Mouse (Mus musculus) erythroblast, embryonic 14.5 days (primary cell): Measurements from ENCODE around the gene Cnih2. TPM values are rescaled to one million over a fixed set of nuclear protein-coding genes. Genes with fewer than 3 reads are reported as not detected.

Experiments
- H3K27me3 ChIP-seq: 2 replicates; pipeline ENCODE4 v1.6.1; 2012; ENCODE audit warnings: inconsistent platforms; ENCODE audit not compliant: control insufficient read depth
- H3K36me3 ChIP-seq: 2 replicates; pipeline ENCODE4 v1.6.1; 2012; ENCODE audit warnings: mild to moderate bottlenecking, inconsistent platforms; ENCODE audit not compliant: control insufficient read depth
- H3K4me1 ChIP-seq: 2 replicates; pipeline ENCODE4 v1.6.1; 2012; ENCODE audit warnings: inconsistent platforms; ENCODE audit not compliant: control insufficient read depth
- H3K4me3 ChIP-seq: replicated peaks from 2 replicates; pipeline ENCODE3; 2012; ENCODE audit warnings: moderate library complexity, mild to moderate bottlenecking, inconsistent platforms
- H3K9me3 ChIP-seq: 2 replicates; pipeline ENCODE4 v1.6.1; 2012; ENCODE audit warnings: low read length, inconsistent platforms, mixed read lengths; ENCODE audit not compliant: control insufficient read depth
- GATA1 ChIP-seq: IDR thresholded peaks from 2 replicates; pipeline ENCODE4 v1.6.1; 2012; ENCODE audit warnings: low read length, inconsistent platforms, mixed read lengths
- TAL1 ChIP-seq: IDR thresholded peaks from 3 replicates; pipeline ENCODE4 v1.6.1; 2012; ENCODE audit warnings: low read length, inconsistent platforms, mixed read lengths
- polyA plus RNA-seq: library from polyadenylated mRNA; stranded (reverse); fragments of >175 nt; gene quantifications from 2 replicates; pipeline ENCODE4 v1.2.3, GENCODE M21; 2012

Cnih2 gene
- polyA plus RNA-seq, 1 experiment: 0.12 TPM

GRCm38 (mm10) chr19:5051031-5051430 is 47.3 kb downstream of the Cnih2 start:
- no peak for TF ChIP-seq GATA1
- no peak for TF ChIP-seq TAL1
- Histone ChIP-seq H3K27me3 (peaks cover 47% of the 10 kb centered on the region), H3K4me3 (no peak overlapping the region), H3K4me1 (peaks cover 11% of the 10 kb centered on the region), H3K36me3 (peaks cover 40% of the 10 kb centered on the region), H3K9me3 (no peaks in the 10 kb centered on the region)

- no peaks in the 10 kb centered on the region for H3K9me3 ChIP-seq
- H3K4me3 ChIP-seq: no peak within 1 kb of the TSS
- no peak for TF ChIP-seq GATA1
- TF ChIP-seq TAL1: no peak
- H3K36me3 ChIP-seq: peaks cover 47% of the 10 kb centered on the region
- peaks cover 47% of the 10 kb centered on the region for H3K27me3 ChIP-seq
- peaks cover 11% of the 10 kb centered on the region for H3K4me1 ChIP-seq
Measured at GRCm38 (mm10) chr19:5050047-5050905, 48.0 kb downstream of the Cnih2 start, which contains the start of gene Rin1. Gene Rin1 (plus strand): TSS chr19:5050481.

- TF ChIP-seq GATA1 (no peak), TAL1 (no peak)
- Histone ChIP-seq H3K9me3 (no peaks in the 10 kb centered on the region), H3K4me1 (peaks cover 11% of the 10 kb centered on the region), H3K4me3 (no peak overlapping the region), H3K36me3 (peaks cover 51% of the 10 kb centered on the region), H3K27me3 (peaks cover 40% of the 10 kb centered on the region)
Measured at GRCm38 (mm10) chr19:5049325-5049724, 49.0 kb downstream of the Cnih2 start.

- peaks cover 52% of the 10 kb centered on the region for H3K36me3 ChIP-seq
- no peak overlapping the region for H3K4me3 ChIP-seq
- no peak for TF ChIP-seq GATA1
- TF ChIP-seq TAL1: no peak
- H3K9me3 ChIP-seq: no peaks in the 10 kb centered on the region
- peaks cover 34% of the 10 kb centered on the region for H3K27me3 ChIP-seq
- H3K4me1 ChIP-seq: peaks cover 6% of the 10 kb centered on the region
Measured at GRCm38 (mm10) chr19:5048138-5049056, 49.9 kb downstream of the Cnih2 start.

GRCm38 (mm10) chr19:5045531-5045930 is 52.8 kb downstream of the Cnih2 start:
- Histone ChIP-seq H3K4me1 (peaks cover 27% of the 10 kb centered on the region), H3K27me3 (peaks cover 5% of the 10 kb centered on the region), H3K9me3 (no peaks in the 10 kb centered on the region), H3K4me3 (no peak overlapping the region), H3K36me3 (peaks cover 60% of the 10 kb centered on the region)
- TF ChIP-seq GATA1: no peak
- no peak for TF ChIP-seq TAL1

Other genes with a start within 250 kb of the Cnih2 start
- gene Ctsf, start 243.4 kb downstream of the Cnih2 start, polyA plus RNA-seq: 12.0 and 15.6 TPM in 2 replicates
- 0.07 and 0.20 TPM in 2 replicates for gene Actn3, start 220.6 kb downstream of the Cnih2 start, polyA plus RNA-seq
- 1.1 and 1.2 TPM in 2 replicates for gene Zdhhc24, start 219.9 kb downstream of the Cnih2 start, polyA plus RNA-seq
- 0.33 and 0.50 TPM in 2 replicates for gene Bbs1, start 191.9 kb downstream of the Cnih2 start, polyA plus RNA-seq
- gene Dpp3, start 170.2 kb downstream of the Cnih2 start, polyA plus RNA-seq: 4.8 and 6.0 TPM in 2 replicates
- gene Peli3, start 155.4 kb downstream of the Cnih2 start, polyA plus RNA-seq: not detected in 2 replicates
- gene Mrpl11, start 136.4 kb downstream of the Cnih2 start, polyA plus RNA-seq: 5.3 and 5.9 TPM in 2 replicates
- gene Npas4, start 108.2 kb downstream of the Cnih2 start, polyA plus RNA-seq: not detected in 2 replicates
- gene Slc29a2, start 74.7 kb downstream of the Cnih2 start, polyA plus RNA-seq: 0.02 and 0.03 TPM in 2 replicates
- gene B4gat1, start 59.7 kb downstream of the Cnih2 start, polyA plus RNA-seq: 0.09 and 0.15 TPM in 2 replicates
- gene AC124502.3, start 59.6 kb downstream of the Cnih2 start, polyA plus RNA-seq: 0.03 and 0.04 TPM in 2 replicates
- gene Brms1, start 57.2 kb downstream of the Cnih2 start, polyA plus RNA-seq: 4.1 and 7.0 TPM in 2 replicates
- gene Rin1, start 48.0 kb downstream of the Cnih2 start, polyA plus RNA-seq: 0.03 and 0.13 TPM in 2 replicates
- gene Cd248, start 30.4 kb downstream of the Cnih2 start, polyA plus RNA-seq: 0.06 and 0.11 TPM in 2 replicates
- gene Tmem151a, start 13.0 kb downstream of the Cnih2 start, polyA plus RNA-seq: 0.02 TPM in 1 of 2 replicates, not detected in the other
- gene Yif1a, start 10.0 kb downstream of the Cnih2 start, polyA plus RNA-seq: 0.79 and 0.94 TPM in 2 replicates
- 16.9 and 17.0 TPM in 2 replicates for gene Rab1b, start 8.6 kb upstream of the Cnih2 start, polyA plus RNA-seq
- 0.52 and 1.2 TPM in 2 replicates for gene Klc2, start 20.0 kb upstream of the Cnih2 start, polyA plus RNA-seq
- 2.6 and 2.7 TPM in 2 replicates for gene Pacs1, start 174.6 kb upstream of the Cnih2 start, polyA plus RNA-seq
- 23.0 and 27.9 TPM in 2 replicates for gene Sf3b2, start 196.9 kb upstream of the Cnih2 start, polyA plus RNA-seq
- not detected in 2 replicates for gene Gal3st3, start 199.8 kb upstream of the Cnih2 start, polyA plus RNA-seq
- gene Catsper1, start 237.2 kb upstream of the Cnih2 start, polyA plus RNA-seq: not detected in 2 replicates